Mouse (Mus musculus) brain, embryonic 14.5 days (tissue): ENCODE data around the gene Gm10220.
"Not testable (repeated sequence)": the region's sequence is repeated elsewhere in the genome, so short reads cannot be mapped to it uniquely, and the experiment has no call there.

Experiments
- CTCF ChIP-seq: fragments of 200-500 bp; IDR thresholded peaks from 2 replicates; pipeline ENCODE4 v1.5.1; 2012; ENCODE audit warnings: inconsistent platforms, mild to moderate bottlenecking, moderate library complexity, borderline replicate concordance; ENCODE audit not compliant: insufficient read depth, insufficient read length; ENCODE audit errors: extremely low read depth
- POLR2A ChIP-seq: fragments of 200-500 bp; IDR thresholded peaks from 2 replicates; pipeline ENCODE4 v1.6.1; 2012; ENCODE audit warnings: mild to moderate bottlenecking, inconsistent platforms, borderline replicate concordance; ENCODE audit not compliant: poor library complexity, insufficient read depth, insufficient read length, severe bottlenecking; ENCODE audit errors: extremely low read depth

DNA sequence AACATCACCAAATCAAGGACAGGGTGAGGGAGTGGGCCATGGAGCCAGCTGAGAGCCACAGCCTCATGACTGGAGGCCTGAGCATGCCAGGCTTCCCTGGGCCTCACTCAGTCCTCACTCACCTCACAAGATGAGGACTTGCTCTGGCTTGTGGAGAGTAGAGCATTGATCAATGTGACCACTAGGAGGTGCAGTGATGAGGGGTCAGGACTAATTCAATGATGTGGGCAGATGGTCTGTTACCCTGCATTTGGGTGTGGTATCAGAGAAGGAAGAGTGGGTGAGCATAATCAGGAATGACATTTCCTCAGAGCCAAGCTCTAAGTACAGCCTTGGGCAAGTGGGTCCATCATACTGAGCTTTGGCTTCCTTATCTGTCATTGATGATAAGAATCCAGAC, 42.2 kb downstream of the Gm10220 start:
- TF ChIP-seq CTCF, POLR2A: not testable (repeated sequence)
